Mouse (Mus musculus): Measurements from ENCODE around the gene Ksr2.

DNA sequence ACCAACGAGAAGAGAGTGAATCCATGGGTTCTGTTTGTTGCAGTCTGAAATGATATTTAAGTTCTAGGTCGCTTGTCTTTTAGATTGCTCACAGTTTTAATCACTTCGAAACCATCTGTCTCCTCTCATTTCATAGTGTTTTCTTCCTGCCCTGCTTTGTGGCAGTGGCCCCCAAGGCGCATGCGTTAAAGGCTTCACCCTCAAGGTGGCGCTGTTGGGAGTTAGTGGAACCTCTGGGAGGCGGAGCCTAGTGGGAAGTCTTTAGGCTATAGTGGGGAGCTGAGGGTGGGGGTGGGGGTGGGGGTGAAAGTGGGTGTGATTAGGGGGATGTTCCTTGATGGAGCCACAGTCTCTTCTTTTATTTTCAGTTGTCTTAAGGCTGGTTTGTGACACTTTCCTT, 214.6 kb downstream of the Ksr2 start:
- TF ChIP-seq POLR2A (IDR thresholded peaks at IDR 0.05; ENCODE audit: low read depth, low read length) (no peak), CTCF (IDR thresholded peaks at IDR 0.05; ENCODE audit: extremely low read depth, insufficient read depth, insufficient read length, insufficient replicate concordance) (no peak)

Measured in spleen, adult 2 months (tissue).